Mouse (Mus musculus) gastrocnemius, adult 2 months (tissue): ENCODE measurements at regions not wholly inside any gene's neighbourhood (a gene's known extent, or its start where the extent isn't known, plus 50 kb on each side); places are given as distances from the start of the nearest gene placed in this dataset.

Experiments used
- DNase-seq: peaks from one replicate; pipeline ENCODE4 v3.0.0; 2022
- H3K27ac ChIP-seq: fragments of 200-600 bp; 2 replicates; pipeline ENCODE4 v1.8.1; 2022; ENCODE audit warnings: mild to moderate bottlenecking
- H3K4me3 ChIP-seq: fragments of 200-600 bp; 2 replicates; pipeline ENCODE4 v1.8.1; 2022; ENCODE audit warnings: mild to moderate bottlenecking, moderate library complexity
- CTCF ChIP-seq: fragments of 200-600 bp; IDR thresholded peaks from 2 replicates; pipeline ENCODE4 v1.8.1; 2022; ENCODE audit warnings: antibody characterized with exemption, mild to moderate bottlenecking, moderate library complexity
- intact Hi-C: fragments of 180-260 bp; cut with DNase I; formaldehyde crosslinking; loops from one replicate; pipeline ENCODE4 v1.15.1; 2025

- TF ChIP-seq CTCF, result no peak
- intact Hi-C loops, result loop anchor here (10.0 kb wide), 1 partner anchor 631 kb away; no protein-coding TSS in a partner anchor
- DNase-seq, result no peak
- Histone ChIP-seq H3K4me3 (no peak overlapping the region), H3K27ac (no peak overlapping the region)
These were observed 123.9 kb downstream of the Tmem161b start for GRCm38 (mm10) chr13:84345791-84346511.

GRCm38 (mm10) chr13:84346569-84346968 is 124.5 kb downstream of the Tmem161b start:
- DNase-seq, result no peak
- TF ChIP-seq CTCF, result no peak
- H3K27ac ChIP-seq, result no peak overlapping the region
- no peak overlapping the region for H3K4me3 ChIP-seq
- intact Hi-C loops, result loop anchor here (10.0 kb wide), 1 partner anchor 632 kb away; no protein-coding TSS in a partner anchor

- Histone ChIP-seq H3K4me3 (peak overlapping the region; percentile 67), H3K27ac (no peak overlapping the region)
- intact Hi-C loops, result loop anchor here (10.0 kb wide), 1 partner anchor 633 kb away; no protein-coding TSS in a partner anchor
- DNase-seq, result no peak
- TF ChIP-seq CTCF, result no peak
These were observed 125.3 kb downstream of the Tmem161b start for GRCm38 (mm10) chr13:84347181-84347913.

- DNase-seq, result peak; percentile 87
- intact Hi-C loops, result loop anchor here (10.0 kb wide), 1 partner anchor 633 kb away; no protein-coding TSS in a partner anchor
- peak overlapping the region; percentile 67 for H3K4me3 ChIP-seq
- no peak overlapping the region for H3K27ac ChIP-seq
- TF ChIP-seq CTCF, result peak; percentile 68
These were observed 126.0 kb downstream of the Tmem161b start for GRCm38 (mm10) chr13:84347914-84348700.

- intact Hi-C loops, result loop anchor here (10.0 kb wide), 1 partner anchor 634 kb away; no protein-coding TSS in a partner anchor
- Histone ChIP-seq H3K4me3 (peak overlapping the region; percentile 67), H3K27ac (no peak overlapping the region)
- DNase-seq, result no peak
- TF ChIP-seq CTCF, result no peak
These were observed 126.5 kb downstream of the Tmem161b start for GRCm38 (mm10) chr13:84348701-84348975.

GRCm38 (mm10) chr13:84349001-84349720 is 127.1 kb downstream of the Tmem161b start:
- Histone ChIP-seq H3K4me3 (peak overlapping the region; percentile 67), H3K27ac (no peak overlapping the region)
- intact Hi-C loops, result loop anchor here (10.0 kb wide), 1 partner anchor 634 kb away; no protein-coding TSS in a partner anchor
- no peak for TF ChIP-seq CTCF
- no peak for DNase-seq

GRCm38 (mm10) chr13:84349721-84350040 is 127.6 kb downstream of the Tmem161b start:
- peak overlapping the region; percentile 67 for H3K4me3 ChIP-seq
- TF ChIP-seq CTCF, result no peak
- no peak for DNase-seq
- no peak overlapping the region for H3K27ac ChIP-seq
- intact Hi-C loops, result loop anchor here (10.0 kb wide), 1 partner anchor 635 kb away; no protein-coding TSS in a partner anchor

- intact Hi-C loops, result no loop called here
- Histone ChIP-seq H3K4me3 (no peak overlapping the region), H3K27ac (no peak overlapping the region)
- no peak for DNase-seq
- TF ChIP-seq CTCF, result no peak
These were observed 128.7 kb downstream of the Tmem161b start for GRCm38 (mm10) chr13:84350791-84351190.

GRCm38 (mm10) chr13:84356455-84356854 is 134.4 kb downstream of the Tmem161b start:
- Histone ChIP-seq H3K4me3 (no peak overlapping the region), H3K27ac (no peak overlapping the region)
- DNase-seq, result no peak
- intact Hi-C loops, result no loop called here
- no peak for TF ChIP-seq CTCF

GRCm38 (mm10) chr13:84360536-84360935 is 138.4 kb downstream of the Tmem161b start:
- H3K27ac ChIP-seq, result no peak overlapping the region
- no peak for DNase-seq
- H3K4me3 ChIP-seq, result no peak overlapping the region
- TF ChIP-seq CTCF, result no peak
- intact Hi-C loops, result no loop called here

GRCm38 (mm10) chr13:84364069-84364468 is 142.0 kb downstream of the Tmem161b start:
- Histone ChIP-seq H3K4me3 (no peak overlapping the region), H3K27ac (no peak overlapping the region)
- no peak for DNase-seq
- intact Hi-C loops, result no loop called here
- peak; percentile 39 for TF ChIP-seq CTCF

GRCm38 (mm10) chr13:84365503-84365902 is 143.4 kb downstream of the Tmem161b start:
- Histone ChIP-seq H3K27ac (no peak overlapping the region), H3K4me3 (no peak overlapping the region)
- no peak for TF ChIP-seq CTCF
- intact Hi-C loops, result no loop called here
- DNase-seq, result no peak
